Mouse (Mus musculus) MN1 (cell line): Measurements from ENCODE around the gene Apoc3.

Experiments
- DNase-seq: peaks from one replicate; pipeline ENCODE4 v3.0.0-alpha.2; 2016; ENCODE audit warnings: low spot score

Gene Apoc3

GRCm38 (mm10) chr9:46192642-46193041 lies 42.8 kb downstream of the Apoc3 start:
- no peak for DNase-seq

- DNase-seq: peak; percentile 70
Measured at GRCm38 (mm10) chr9:46191644-46192043, 43.8 kb downstream of the Apoc3 start.

GRCm38 (mm10) chr9:46191234-46191633 lies 44.2 kb downstream of the Apoc3 start:
- no peak for DNase-seq

- DNase-seq: no peak
Measured at GRCm38 (mm10) chr9:46189381-46189780, 46.1 kb downstream of the Apoc3 start.

GRCm38 (mm10) chr9:46188956-46189355 lies 46.5 kb downstream of the Apoc3 start:
- DNase-seq: no peak

- DNase-seq: no peak
Measured at GRCm38 (mm10) chr9:46188370-46188769, 47.1 kb downstream of the Apoc3 start.

- DNase-seq: no peak
Measured at GRCm38 (mm10) chr9:46186387-46186786, 49.0 kb downstream of the Apoc3 start.

GRCm38 (mm10) chr9:46185191-46185590 lies 50.2 kb downstream of the Apoc3 start:
- peak; percentile 10 for DNase-seq

GRCm38 (mm10) chr9:46184542-46184941 lies 50.9 kb downstream of the Apoc3 start:
- no peak for DNase-seq
